Comparison of ENCODE assay signal across 11 mouse cellular contexts in genomic region chr17:5893574-5894148, GRCm38 (mm10). TPM values are rescaled to one million over a fixed set of nuclear protein-coding genes. Genes with fewer than 3 reads are reported as not detected.
A peak's percentile ranks its signal among the peaks of the same experiment; 100 is the strongest.
DNase-seq lines count a peak whose midpoint lies in the region; ATAC-seq and TF ChIP-seq lines count a peak whose summit lies in the region.
"Had no signal": no experiment of that assay in that cellular context is flagged by ENCODE, and none has a peak within 500 bp of the region (broad histone marks: within the 10 kb centered on the region; RNA-seq: fewer than 3 reads in every experiment).

No protein-coding gene starts in this region.

- no peaks in the 10 kb centered on the region; the same call in 1 of the 2 replicates for H3K36me3 ChIP-seq in kidney, adult 2 months (ENCODE audit: control insufficient read depth, insufficient read depth, low read length)
- H3K36me3 ChIP-seq in spleen, adult 2 months (ENCODE audit: control insufficient read depth, insufficient read depth, low read length), result peaks cover 2% of the 10 kb centered on the region; the same call in 1 of the 2 replicates
- H3K36me3 ChIP-seq in liver, embryonic 11.5 days (ENCODE audit: control insufficient read depth, insufficient read depth, low read length), result 0 out of 2 replicates have a peak, but pooled peaks cover 2% of the 10 kb centered on the region

- H3K27me3 ChIP-seq in kidney, adult 2 months (replicated peaks; ENCODE audit: control insufficient read depth, insufficient read depth, low read length), result no peaks in the 10 kb centered on the region
- no peaks in the 10 kb centered on the region for H3K27me3 ChIP-seq in spleen, adult 2 months (ENCODE audit: control insufficient read depth, insufficient read depth, low read length)
- no peaks in the 10 kb centered on the region for H3K27me3 ChIP-seq in liver, embryonic 11.5 days (replicated peaks; ENCODE audit: control insufficient read depth, insufficient read depth, low read length)

- peak overlapping the region; percentile 58 for H3K27ac ChIP-seq in kidney, adult 2 months (ENCODE audit: insufficient read depth, low read depth, low read length)
- H3K27ac ChIP-seq in spleen, adult 2 months (ENCODE audit: insufficient read depth, low read length), result peak overlapping the region; percentile 45; the same call in 1 of the 2 replicates
- peak overlapping the region; percentile 76; the same call in 1 of the 2 replicates for H3K27ac ChIP-seq in liver, embryonic 11.5 days (ENCODE audit: low read depth, low read length)

- H3K9me3 ChIP-seq in liver, embryonic 11.5 days (ENCODE audit: control insufficient read depth, low read length), result no peaks in the 10 kb centered on the region

- 68% methylated on average over 7 of the region's 7 CpGs for WGBS in kidney, adult 2 months
- WGBS in spleen, adult 2 months, result 78% methylated on average over 7 of the region's 7 CpGs
- WGBS in liver, embryonic 11.5 days, result 60% methylated on average over 7 of the region's 7 CpGs

- peak overlapping the region; percentile 45 for H3K4me2 ChIP-seq in liver, embryonic 11.5 days

- no peak overlapping the region for H3K9ac ChIP-seq in liver, embryonic 11.5 days (ENCODE audit: low read depth, low read length)

- no peak for ATAC-seq in liver, embryonic 11.5 days (replicated peaks; ENCODE audit: low FRiP score)

- H3K4me1 ChIP-seq in kidney, adult 2 months (ENCODE audit: control insufficient read depth, insufficient read depth, low read length), result peaks cover 13% of the 10 kb centered on the region
- peaks cover 11% of the 10 kb centered on the region; the same call in 1 of the 2 replicates for H3K4me1 ChIP-seq in spleen, adult 2 months (ENCODE audit: control insufficient read depth, insufficient read depth, insufficient read length)
- H3K4me1 ChIP-seq in liver, embryonic 11.5 days (replicated peaks; ENCODE audit: control insufficient read depth, insufficient read depth, low read length), result peaks cover 37% of the 10 kb centered on the region

- no peak for DNase-seq in kidney, adult 2 months
- DNase-seq in kidney, adult 8-10 months, result no peak
- DNase-seq in spleen, adult 2 months (ENCODE audit: low read depth in 1 of 2, low spot score in 2 of 2), result no peak
- DNase-seq in spleen, adult 18-20 months, result no peak
- no peak for DNase-seq in liver, embryonic 11.5 days (ENCODE audit: low spot score)
- DNase-seq in embryo, embryonic 10.5 days (ENCODE audit: low spot score), result no peak
- DNase-seq in lung, postnatal 10 days, result no peak
- DNase-seq: cerebellum, adult 9-10 months; gastrocnemius, postnatal 10 days; left cerebral cortex, postnatal 4 days had no signal

- H3K4me3 ChIP-seq in kidney, adult 2 months (ENCODE audit: insufficient read depth, low read depth, low read length), result no peak overlapping the region
- no peak overlapping the region for H3K4me3 ChIP-seq in spleen, adult 2 months (ENCODE audit: extremely low read depth, insufficient read depth, insufficient read length)
- no peak overlapping the region for H3K4me3 ChIP-seq in liver, embryonic 11.5 days (ENCODE audit: low read depth, low read length)
- H3K4me3 ChIP-seq: erythroblast, embryonic 14.5 days had no signal

- TF ChIP-seq CTCF in kidney, adult 2 months (conservative IDR thresholded peaks at IDR 0.05; ENCODE audit: insufficient read depth, insufficient read length, low read depth, low read length), result no peak
- no peak for TF ChIP-seq CTCF in spleen, adult 2 months (IDR thresholded peaks at IDR 0.05; ENCODE audit: extremely low read depth, insufficient read depth, insufficient read length, insufficient replicate concordance)

- TF ChIP-seq POLR2A in kidney, adult 2 months (IDR thresholded peaks at IDR 0.05; ENCODE audit: low read depth, low read length), result no peak
- no peak for TF ChIP-seq POLR2A in spleen, adult 2 months (IDR thresholded peaks at IDR 0.05; ENCODE audit: low read depth, low read length)

RNA-seq across cellular contexts. Expression of gene Synj2, which starts 47.4 kb away (rescaled TPM):
- polyA plus RNA-seq in kidney, adult 2 months (2012; rRNA removed), result 1.5 and 1.8 TPM in 2 replicates
- polyA plus RNA-seq in spleen, adult 2 months (2012; rRNA removed), result 1.6 and 2.4 TPM in 2 replicates
- polyA plus RNA-seq in liver, embryonic 11.5 days (2014; fragmentation: Nextera tagmentation; extraction: Ambion mirVana), result 2.2 TPM in 2 replicates
- polyA plus RNA-seq: erythroblast, embryonic 14.5 days had no signal

RNA-seq across cellular contexts. Expression of gene Snx9, which starts 52.5 kb away (rescaled TPM):
- polyA plus RNA-seq in kidney, adult 2 months (2012; rRNA removed), result 55.3 and 56.6 TPM in 2 replicates
- polyA plus RNA-seq in spleen, adult 2 months (2012; rRNA removed), result 22.1 and 26.6 TPM in 2 replicates
- polyA plus RNA-seq in liver, embryonic 11.5 days (2014; fragmentation: Nextera tagmentation; extraction: Ambion mirVana), result 31.2 and 35.4 TPM in 2 replicates
